Mouse (Mus musculus) forelimb bud, embryonic 11.5 days (tissue): ENCODE measurements around the gene Il15ra.

Experiments
- DNase-seq: peaks from one replicate; pipeline ENCODE4 v3.0.0-alpha.2; 2012; ENCODE audit warnings: low read depth, low spot score

Gene Il15ra

GRCm38 (mm10) chr2:11777091-11778068, 72.3 kb downstream of the Il15ra start, which contains the start of the genes Fbh1 and Ankrd16:
Gene Fbh1, minus strand, starts transcription at chr2:11777582.
Gene Ankrd16, plus strand, starts transcription at chr2:11777876.
- peak; percentile 100 for DNase-seq

- DNase-seq = peak; percentile 88
These were observed 73.2 kb downstream of the Il15ra start for GRCm38 (mm10) chr2:11778087-11778823.
